Mouse (Mus musculus) cerebellum, adult 9-11 months (tissue): Measurements from ENCODE around the gene Chst7.

Experiments
- DNase-seq: peaks from one replicate; pipeline ENCODE4 v3.0.0; 2022

Chst7 gene

GRCm38 (mm10) chrX:20059381-20059971 lies at the start of gene Chst7:
Chst7 (plus strand) TSS chrX:20059560.
- peak; percentile 22 for DNase-seq

GRCm38 (mm10) chrX:20012211-20012610 lies 47.1 kb upstream of the Chst7 start:
- no peak for DNase-seq

DNA sequence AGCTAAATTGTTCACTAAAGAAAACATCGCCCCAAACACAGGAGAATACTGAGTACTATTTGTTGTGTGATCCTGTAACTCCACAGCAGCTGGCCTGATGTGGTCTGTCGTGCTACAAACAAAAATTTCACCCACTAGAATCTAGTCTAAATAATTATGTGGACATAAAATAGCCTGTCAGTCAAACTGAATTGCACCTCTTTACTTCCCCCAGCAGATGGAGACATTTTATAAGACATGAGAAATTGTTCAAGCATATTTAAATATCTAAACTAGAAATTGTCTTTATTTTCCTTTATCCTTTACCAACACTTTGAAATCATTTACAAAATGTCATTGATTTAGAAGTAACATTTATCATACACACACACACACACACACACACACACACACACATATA lies 38.4 kb upstream of the Chst7 start:
- no peak for DNase-seq

DNA sequence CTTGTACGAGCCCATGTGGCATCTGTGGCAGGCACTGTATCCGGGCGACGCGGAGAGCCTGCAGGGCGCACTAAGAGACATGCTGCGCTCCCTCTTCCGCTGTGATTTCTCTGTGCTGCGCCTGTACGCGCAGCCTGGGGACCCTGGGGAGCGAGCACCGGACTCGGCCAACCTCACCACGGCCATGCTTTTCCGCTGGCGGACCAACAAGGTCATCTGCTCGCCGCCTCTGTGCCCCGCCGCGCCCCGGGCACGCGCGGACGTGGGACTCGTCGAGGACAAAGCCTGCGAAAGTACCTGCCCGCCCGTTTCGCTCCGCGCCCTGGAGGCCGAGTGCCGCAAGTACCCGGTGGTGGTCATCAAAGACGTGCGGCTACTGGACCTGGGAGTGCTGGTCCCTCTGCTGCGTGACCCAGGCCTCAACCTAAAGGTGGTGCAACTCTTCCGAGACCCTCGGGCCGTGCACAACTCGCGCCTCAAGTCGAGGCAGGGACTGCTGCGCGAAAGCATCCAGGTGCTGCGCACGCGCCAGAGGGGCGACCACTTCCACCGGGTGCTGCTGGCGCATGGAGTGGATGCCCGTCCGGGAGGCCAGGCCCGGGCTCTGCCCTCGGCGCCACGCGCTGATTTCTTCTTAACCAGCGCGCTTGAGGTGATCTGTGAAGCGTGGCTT lies 872 bp downstream of the Chst7 start:
- DNase-seq = peak; percentile 4

GRCm38 (mm10) chrX:20060769-20061315 lies 1.5 kb downstream of the Chst7 start:
- DNase-seq = peak; percentile 8

DNA sequence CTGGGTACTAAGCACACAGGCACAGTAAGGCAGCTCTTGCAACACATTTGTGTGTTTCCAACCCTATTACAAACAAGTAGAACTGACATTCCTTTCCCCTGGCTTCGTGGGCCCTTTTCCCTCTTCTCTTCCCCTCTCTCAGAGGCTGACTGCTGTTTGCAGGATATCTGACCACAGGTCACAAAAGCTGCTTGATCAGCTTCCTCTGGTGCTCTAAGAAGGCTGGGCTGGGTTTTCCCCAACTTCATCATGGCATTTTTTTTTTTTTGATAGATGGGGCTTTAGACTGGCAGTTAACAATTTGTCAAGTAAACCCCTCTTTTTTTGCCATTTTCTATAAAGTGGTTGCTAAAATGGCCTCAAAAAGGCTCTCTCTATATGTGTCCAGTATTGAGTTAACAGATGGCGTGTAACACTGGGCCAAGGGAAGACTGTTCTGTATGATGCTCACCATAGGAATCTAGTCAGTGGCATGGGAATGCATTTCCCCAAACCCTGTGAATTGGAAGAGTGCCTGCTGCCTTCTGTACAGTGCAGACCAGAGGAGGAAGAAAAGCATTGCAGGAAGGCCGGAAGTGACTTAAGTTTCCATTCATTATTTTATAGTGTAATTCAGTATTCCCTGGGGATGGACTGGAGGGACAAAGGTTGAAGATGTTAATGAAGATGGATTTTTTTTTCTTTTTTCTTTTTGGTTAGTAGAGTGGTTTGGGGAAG lies 2.6 kb downstream of the Chst7 start:
- peak; percentile 32 for DNase-seq

DNA sequence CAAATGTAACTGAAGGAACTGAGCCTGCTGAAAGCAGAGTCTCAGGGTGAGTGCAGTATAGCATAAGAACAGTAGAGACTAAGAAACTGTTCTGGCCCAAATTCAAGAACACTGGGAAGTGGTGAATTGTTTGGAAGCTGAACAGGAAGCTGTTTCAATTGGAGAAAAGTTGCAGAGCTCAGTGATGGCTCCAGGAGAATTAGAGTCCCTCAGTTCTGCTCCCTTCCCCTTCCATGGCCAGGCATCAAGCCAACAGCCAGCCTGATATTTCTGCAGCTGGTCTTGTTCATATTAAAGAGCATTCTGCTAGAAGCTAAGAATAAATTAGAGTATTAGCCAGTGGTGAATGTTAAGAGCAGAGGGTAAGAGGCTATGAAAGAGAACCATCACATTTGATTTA lies 7.3 kb downstream of the Chst7 start:
- DNase-seq = no peak

GRCm38 (mm10) chrX:20070196-20070595 lies 10.8 kb downstream of the Chst7 start:
- no peak for DNase-seq

DNA sequence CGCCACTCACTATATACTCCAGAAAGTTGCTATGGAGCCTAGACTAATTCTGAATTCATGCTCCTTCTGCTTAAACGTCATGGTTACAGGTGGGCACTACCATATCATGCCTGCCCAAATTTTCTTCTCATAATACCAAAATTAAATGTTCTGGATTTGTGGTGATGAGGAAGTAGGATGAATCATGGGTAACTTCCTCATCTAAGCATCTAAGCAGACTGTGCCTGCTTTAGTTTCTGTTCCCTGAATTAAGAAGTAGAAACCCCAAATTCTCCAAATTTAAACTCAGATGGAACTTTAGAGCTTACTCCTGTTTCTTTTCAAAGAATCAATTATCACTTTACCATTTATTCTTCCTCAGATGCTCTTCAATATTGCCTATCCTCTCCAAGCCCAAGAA lies 58.4 kb downstream of the Chst7 start:
- DNase-seq = no peak

DNA sequence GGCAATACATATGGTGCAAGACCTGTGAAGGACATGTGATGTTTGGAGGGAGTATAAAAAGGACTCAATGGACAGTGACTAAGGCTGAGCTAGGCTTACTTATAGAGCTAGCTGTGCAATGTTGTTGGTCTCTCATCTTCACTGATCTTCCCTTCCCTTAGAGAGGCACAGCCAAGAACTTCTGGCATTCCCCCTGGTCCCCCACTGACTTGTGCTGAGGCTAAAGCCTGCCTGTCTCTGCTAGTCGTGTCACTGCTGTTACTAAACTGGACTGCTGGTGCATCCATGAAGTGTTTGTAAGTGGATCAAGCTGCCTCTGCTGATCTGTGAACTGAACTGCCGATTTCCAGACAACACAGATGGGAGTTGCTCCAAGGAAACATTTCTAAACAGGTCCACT lies 66.1 kb downstream of the Chst7 start:
- peak; percentile 45 for DNase-seq

DNA sequence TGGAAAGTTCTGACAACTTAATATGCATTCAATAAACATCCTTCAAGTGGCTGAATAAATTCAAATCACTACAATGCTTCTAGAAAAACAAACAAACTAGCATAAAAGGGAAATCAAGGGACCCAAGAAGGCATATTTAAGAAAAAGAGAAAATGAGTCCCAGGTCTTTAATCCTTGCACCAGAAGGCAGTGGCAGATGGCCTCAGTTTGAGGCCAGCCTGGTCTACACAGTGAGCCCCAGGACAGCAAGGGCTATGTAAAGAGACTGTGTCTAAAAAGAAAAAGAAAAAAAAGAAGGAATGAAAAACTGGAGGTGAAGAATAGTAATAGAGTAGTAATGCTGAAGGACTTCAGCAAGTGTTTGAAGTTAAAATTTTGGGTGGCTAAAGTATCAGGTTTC lies 69.6 kb downstream of the Chst7 start:
- peak; percentile 52 for DNase-seq

- DNase-seq = peak; percentile 23
These were observed 70.1 kb downstream of the Chst7 start for GRCm38 (mm10) chrX:20129466-20129865.
